Mouse (Mus musculus): ENCODE measurements around the gene Dimt1. TPM values are rescaled to one million over a fixed set of nuclear protein-coding genes. Genes with fewer than 3 reads are reported as not detected.
"Not testable (repeated sequence)": the region's sequence is repeated elsewhere in the genome, so short reads cannot be mapped to it uniquely, and the experiment has no call there.

The Dimt1 gene
- total and polyA plus RNA-seq, 2 experiments from 2014 or later = 4.0 to 16.2 TPM

- Histone ChIP-seq H3K4me2 (ENCODE audit: low read depth, low read length) (no peak overlapping the region), H3K4me1 (ENCODE audit: control insufficient read depth, insufficient read depth) (no peaks in the 10 kb centered on the region), H3K9ac (replicated peaks; ENCODE audit: low read depth, low read length) (no peak overlapping the region), H3K9me3 (replicated peaks; ENCODE audit: control insufficient read depth, low read length) (no peaks in the 10 kb centered on the region), H3K27me3 (ENCODE audit: control insufficient read depth, insufficient read depth, low read length) (no peaks in the 10 kb centered on the region), H3K4me3 (ENCODE audit: low read depth, low read length) (no peak overlapping the region), H3K36me3 (replicated peaks; ENCODE audit: control insufficient read depth, insufficient read depth, low read length) (peaks cover 20% of the 10 kb centered on the region), H3K27ac (ENCODE audit: low read depth) (no peak overlapping the region)
- 40% methylated on average over 3 of the region's 3 CpGs for WGBS
- no peak for ATAC-seq (ENCODE audit: insufficient read depth, low read depth)
- TF ChIP-seq EP300 (IDR thresholded peaks at IDR 0.05; ENCODE audit: low read depth) (no peak), CTCF (IDR thresholded peaks at IDR 0.05; ENCODE audit: low read depth) (no peak)
- no peak for DNase-seq (ENCODE audit: low spot score)
These were observed 33.7 kb upstream of the Dimt1 start for GRCm38 (mm10) chr13:106913125-106913736.

DNA sequence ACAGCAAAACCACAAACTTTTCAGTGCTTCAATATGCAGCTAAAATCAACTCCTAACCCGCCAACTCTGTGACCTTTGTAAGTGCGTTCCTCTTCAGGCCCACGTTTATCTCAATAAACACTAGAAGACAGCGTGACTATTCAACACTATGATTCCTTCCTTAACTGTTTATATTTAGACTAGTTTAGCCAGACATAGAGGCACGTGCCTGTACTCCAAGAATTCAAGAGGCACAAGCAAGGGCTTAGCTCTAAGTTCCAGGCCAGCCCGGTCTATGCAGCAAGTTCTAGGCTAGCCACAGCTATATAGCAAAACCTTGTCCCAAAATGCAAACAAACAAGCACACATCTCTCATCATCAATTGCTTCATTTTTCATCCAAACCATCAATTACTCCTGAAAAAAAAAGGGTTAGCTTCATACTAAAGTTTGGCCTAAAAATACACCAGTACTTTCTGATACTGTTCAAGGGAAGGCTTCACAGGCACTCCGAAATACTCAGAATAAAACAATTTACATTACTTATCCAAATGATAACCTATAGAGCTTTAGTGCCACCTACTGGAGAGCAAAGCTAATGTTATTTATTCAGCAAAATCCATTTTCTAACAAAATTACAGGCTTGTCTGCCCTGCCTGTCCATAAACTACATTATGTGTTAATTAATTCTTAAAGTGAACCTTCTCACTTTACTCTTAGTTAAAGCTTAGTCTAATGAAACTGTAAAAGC is 28.4 kb upstream of the Dimt1 start:
- Histone ChIP-seq H3K4me2 (ENCODE audit: low read depth, low read length) (no peak overlapping the region), H3K27ac (ENCODE audit: low read depth) (no peak overlapping the region), H3K4me3 (ENCODE audit: low read depth, low read length) (no peak overlapping the region), H3K9ac (replicated peaks; ENCODE audit: low read depth, low read length) (no peak overlapping the region), H3K9me3 (replicated peaks; ENCODE audit: control insufficient read depth, low read length) (no peaks in the 10 kb centered on the region), H3K36me3 (replicated peaks; ENCODE audit: control insufficient read depth, insufficient read depth, low read length) (peaks cover 21% of the 10 kb centered on the region; the same call in 1 of the 2 replicates), H3K27me3 (ENCODE audit: control insufficient read depth, insufficient read depth, low read length) (no peaks in the 10 kb centered on the region), H3K4me1 (ENCODE audit: control insufficient read depth, insufficient read depth) (no peaks in the 10 kb centered on the region)
- peak; percentile 71 for DNase-seq (ENCODE audit: low spot score)
- TF ChIP-seq EP300 (IDR thresholded peaks at IDR 0.05; ENCODE audit: low read depth) = no peak
- peak; percentile 61 for TF ChIP-seq CTCF (IDR thresholded peaks at IDR 0.05; ENCODE audit: low read depth)
- WGBS = 29% methylated on average over 7 of the region's 7 CpGs
- ATAC-seq (ENCODE audit: insufficient read depth, low read depth) = peak; percentile 75; the same call in 1 of the 2 replicates

- not testable (repeated sequence) for H3K9ac ChIP-seq (replicated peaks; ENCODE audit: low read depth, low read length); H3K9me3 ChIP-seq (replicated peaks; ENCODE audit: control insufficient read depth, low read length); DNase-seq (ENCODE audit: low spot score); ATAC-seq (ENCODE audit: insufficient read depth, low read depth); H3K27ac ChIP-seq (ENCODE audit: low read depth); H3K27me3 ChIP-seq (ENCODE audit: control insufficient read depth, insufficient read depth, low read length); H3K4me2 ChIP-seq (ENCODE audit: low read depth, low read length); H3K4me3 ChIP-seq (ENCODE audit: low read depth, low read length); H3K4me1 ChIP-seq (ENCODE audit: control insufficient read depth, insufficient read depth)
- WGBS = 84% methylated on average over 3 of the region's 3 CpGs
- peaks cover 35% of the 10 kb centered on the region for H3K36me3 ChIP-seq (replicated peaks; ENCODE audit: control insufficient read depth, insufficient read depth, low read length)
These were observed 21.0 kb upstream of the Dimt1 start for GRCm38 (mm10) chr13:106925921-106926320.

GRCm38 (mm10) chr13:106928296-106928695 is 18.6 kb upstream of the Dimt1 start:
- Histone ChIP-seq H3K36me3 (replicated peaks; ENCODE audit: control insufficient read depth, insufficient read depth, low read length) (peaks cover 24% of the 10 kb centered on the region), H3K4me3 (ENCODE audit: low read depth, low read length) (no peak overlapping the region), H3K4me2 (ENCODE audit: low read depth, low read length) (no peak overlapping the region), H3K9me3 (replicated peaks; ENCODE audit: control insufficient read depth, low read length) (no peaks in the 10 kb centered on the region), H3K27me3 (ENCODE audit: control insufficient read depth, insufficient read depth, low read length) (no peaks in the 10 kb centered on the region), H3K4me1 (ENCODE audit: control insufficient read depth, insufficient read depth) (no peaks in the 10 kb centered on the region), H3K27ac (ENCODE audit: low read depth) (no peak overlapping the region), H3K9ac (replicated peaks; ENCODE audit: low read depth, low read length) (no peak overlapping the region)
- DNase-seq (ENCODE audit: low spot score) (no peak), ATAC-seq (ENCODE audit: insufficient read depth, low read depth) (no peak)
- TF ChIP-seq CTCF (IDR thresholded peaks at IDR 0.05; ENCODE audit: low read depth) = no peak
- no peak for TF ChIP-seq EP300 (IDR thresholded peaks at IDR 0.05; ENCODE audit: low read depth)
- WGBS = 81% methylated on average over 4 of the region's 4 CpGs

GRCm38 (mm10) chr13:106929201-106929600 is 17.7 kb upstream of the Dimt1 start:
- 72% methylated on average over 2 of the region's 2 CpGs for WGBS
- peaks cover 17% of the 10 kb centered on the region for H3K36me3 ChIP-seq (replicated peaks; ENCODE audit: control insufficient read depth, insufficient read depth, low read length)
- ATAC-seq (ENCODE audit: insufficient read depth, low read depth) (no peak), DNase-seq (ENCODE audit: low spot score) (no peak)
- H3K27me3 ChIP-seq (ENCODE audit: control insufficient read depth, insufficient read depth, low read length) = no peaks in the 10 kb centered on the region
- H3K27ac ChIP-seq (ENCODE audit: low read depth) = no peak overlapping the region
- no peaks in the 10 kb centered on the region for H3K4me1 ChIP-seq (ENCODE audit: control insufficient read depth, insufficient read depth)
- no peaks in the 10 kb centered on the region for H3K9me3 ChIP-seq (replicated peaks; ENCODE audit: control insufficient read depth, low read length)
- no peak overlapping the region for H3K4me3 ChIP-seq (ENCODE audit: low read depth, low read length)
- TF ChIP-seq EP300 (IDR thresholded peaks at IDR 0.05; ENCODE audit: low read depth) (no peak), CTCF (IDR thresholded peaks at IDR 0.05; ENCODE audit: low read depth) (no peak)
- no peak overlapping the region for H3K9ac ChIP-seq (replicated peaks; ENCODE audit: low read depth, low read length)
- no peak overlapping the region for H3K4me2 ChIP-seq (ENCODE audit: low read depth, low read length)

Measured in heart, postnatal 0 days (tissue).